Mouse (Mus musculus) midbrain, embryonic 12.5 days (tissue): ENCODE results near the gene 1700003H04Rik. TPM values are rescaled to one million over a fixed set of nuclear protein-coding genes. Genes with fewer than 3 reads are reported as not detected.

Source experiments
- ATAC-seq: fragments of 200-750 bp; cut with Nextera tagmentation; 2 replicates; pipeline ENCODE4 v1.8.0; 2017; ENCODE audit warnings: low read depth, moderate TSS enrichment, moderate library complexity; ENCODE audit not compliant: low FRiP score
- H3K27ac ChIP-seq: fragments of 300-500 bp; sonication (generic); replicated peaks from 2 replicates; pipeline ENCODE4 v1.5.1; 2016; ENCODE audit warnings: mild to moderate bottlenecking
- H3K27me3 ChIP-seq: fragments of 300-500 bp; sonication (generic); 2 replicates; pipeline ENCODE4 v1.6.1; 2016; ENCODE audit warnings: mild to moderate bottlenecking
- H3K36me3 ChIP-seq: fragments of 300-500 bp; sonication (generic); 2 replicates; pipeline ENCODE4 v1.6.1; 2016
- H3K4me1 ChIP-seq: fragments of 300-500 bp; sonication (generic); 2 replicates; pipeline ENCODE4 v1.6.1; 2016
- H3K4me2 ChIP-seq: fragments of 300-500 bp; sonication (generic); replicated peaks from 2 replicates; pipeline ENCODE4 v1.6.1; 2016; ENCODE audit warnings: mild to moderate bottlenecking, moderate library complexity
- H3K4me3 ChIP-seq: fragments of 300-500 bp; sonication (generic); 2 replicates; pipeline ENCODE4 v1.5.1; 2016; ENCODE audit warnings: mild to moderate bottlenecking
- H3K9ac ChIP-seq: fragments of 300-500 bp; sonication (generic); replicated peaks from 2 replicates; pipeline ENCODE4 v1.6.1; 2016; ENCODE audit warnings: mild to moderate bottlenecking, moderate library complexity
- H3K9me3 ChIP-seq: fragments of 300-500 bp; sonication (generic); 2 replicates; pipeline ENCODE4 v1.6.1; 2016; ENCODE audit warnings: mild to moderate bottlenecking
- WGBS: fragments of 180-500 bp; shearing (Covaris S2); methylation state at CpG from one replicate; pipeline ENCODE4 v1.1.7; 2016; 5-methylcytosine and 5-hydroxymethylcytosine counted together
- polyA plus RNA-seq: library from polyadenylated mRNA; unstranded; fragments of >200 nt; fragmentation: Nextera tagmentation; extraction: Ambion mirVana; gene quantifications from 2 replicates; pipeline ENCODE4 v1.2.1, GENCODE M21; 2016

The 1700003H04Rik gene
- polyA plus RNA-seq, 1 experiment from 2014 or later: not detected

GRCm38 (mm10) chr3:124538260-124538659, 42.6 kb downstream of the 1700003H04Rik start:
- Histone ChIP-seq H3K27ac (no peak overlapping the region), H3K4me2 (no peak overlapping the region), H3K4me1 (no peaks in the 10 kb centered on the region), H3K36me3 (no peaks in the 10 kb centered on the region), H3K4me3 (no peak overlapping the region), H3K9ac (no peak overlapping the region), H3K9me3 (no peaks in the 10 kb centered on the region), H3K27me3 (no peaks in the 10 kb centered on the region)
- ATAC-seq: no peak
- WGBS: 83% methylated on average over 2 of the region's 2 CpGs

DNA sequence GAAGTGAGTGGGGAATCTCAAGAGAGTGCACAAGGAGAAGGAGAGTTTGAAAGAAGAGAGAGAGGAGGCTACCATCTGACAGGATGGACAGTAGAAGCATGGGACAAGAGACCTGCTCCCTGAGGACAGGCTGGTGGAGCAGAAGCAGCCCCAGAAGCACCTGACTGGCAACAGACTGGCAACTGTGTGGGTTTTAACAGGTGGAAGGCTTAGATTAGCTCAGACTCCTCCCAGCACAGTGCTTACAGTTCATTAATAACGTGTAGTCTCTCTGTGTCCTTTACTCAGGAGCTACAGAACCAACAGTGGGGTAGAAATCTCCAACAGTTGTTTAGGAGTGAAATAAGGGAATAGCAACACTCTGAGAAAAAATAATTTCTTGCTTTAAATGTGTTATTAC, 44.3 kb downstream of the 1700003H04Rik start:
- Histone ChIP-seq H3K36me3 (no peaks in the 10 kb centered on the region), H3K4me2 (no peak overlapping the region), H3K27ac (no peak overlapping the region), H3K9me3 (no peaks in the 10 kb centered on the region), H3K4me1 (no peaks in the 10 kb centered on the region), H3K4me3 (no peak overlapping the region), H3K9ac (no peak overlapping the region), H3K27me3 (no peaks in the 10 kb centered on the region)
- ATAC-seq: no peak
- WGBS: 68% methylated on average over 1 of the region's 1 CpGs

DNA sequence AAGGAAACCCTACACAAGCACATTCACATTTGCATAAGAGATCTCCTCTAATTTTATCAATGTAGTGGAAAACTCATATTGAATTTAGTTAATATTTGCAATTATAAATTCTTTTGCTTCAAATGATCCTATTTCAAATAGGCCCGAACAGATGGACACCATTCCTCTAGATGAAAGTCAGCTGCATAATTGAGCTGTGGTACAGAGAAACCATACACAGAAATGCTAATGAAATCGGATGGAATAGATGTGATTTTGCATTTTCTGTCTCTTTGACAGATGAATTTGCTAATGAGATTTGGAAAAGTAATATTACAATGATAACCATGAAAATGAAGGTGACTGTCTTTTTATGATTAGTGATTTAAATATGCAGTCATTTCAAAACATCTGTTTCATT, 62.1 kb downstream of the 1700003H04Rik start:
- Histone ChIP-seq H3K9ac (no peak overlapping the region), H3K27me3 (no peaks in the 10 kb centered on the region), H3K4me3 (no peak overlapping the region), H3K4me2 (no peak overlapping the region), H3K36me3 (no peaks in the 10 kb centered on the region), H3K9me3 (no peaks in the 10 kb centered on the region), H3K27ac (no peak overlapping the region), H3K4me1 (no peaks in the 10 kb centered on the region)
- WGBS: 77% methylated on average over 2 of the region's 2 CpGs
- no peak for ATAC-seq

Other genes starting within 250 kb of the 1700003H04Rik start
- not detected in 2 replicates for gene 1700006A11Rik, start 155.1 kb downstream of the 1700003H04Rik start, polyA plus RNA-seq